Mouse (Mus musculus) lung, postnatal 4 days (tissue): ENCODE data around the gene Zfp574.
A peak's percentile ranks its signal among the peaks of the same experiment; 100 is the strongest.

Experiments used
- DNase-seq, 2 experiments: peaks; one replicate each; pipeline ENCODE4 v3.0.0; 2021

The Zfp574 gene

GRCm38 (mm10) chr7:25073924-25074323 is 1.6 kb downstream of the Zfp574 start:
- DNase-seq = no peak

DNA sequence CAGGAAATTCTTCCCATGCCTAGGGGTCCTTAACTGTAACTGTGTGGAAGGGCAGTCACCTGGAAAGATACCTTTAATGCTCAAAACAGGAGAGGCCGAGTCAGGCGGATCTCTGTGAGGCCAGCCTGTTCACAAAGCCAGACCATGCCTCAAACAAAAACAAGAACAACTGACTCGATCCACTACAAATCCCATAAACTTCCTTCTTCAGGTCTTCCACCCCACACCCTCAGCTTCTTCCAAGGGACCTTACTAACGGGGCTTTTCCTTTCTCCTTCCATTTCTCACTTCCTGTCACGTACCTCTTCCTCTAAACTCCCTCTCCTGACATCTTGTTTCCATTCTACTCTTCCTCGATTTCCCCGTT is 3.9 kb downstream of the Zfp574 start:
- no peak for DNase-seq

- DNase-seq = peak; percentile 98 to 99
Measured at GRCm38 (mm10) chr7:25076663-25077413, 4.5 kb downstream of the Zfp574 start.

GRCm38 (mm10) chr7:25077414-25077755 is 5.0 kb downstream of the Zfp574 start:
- no peak for DNase-seq

- no peak for DNase-seq
Measured at GRCm38 (mm10) chr7:25079496-25080026, 7.2 kb downstream of the Zfp574 start.

DNA sequence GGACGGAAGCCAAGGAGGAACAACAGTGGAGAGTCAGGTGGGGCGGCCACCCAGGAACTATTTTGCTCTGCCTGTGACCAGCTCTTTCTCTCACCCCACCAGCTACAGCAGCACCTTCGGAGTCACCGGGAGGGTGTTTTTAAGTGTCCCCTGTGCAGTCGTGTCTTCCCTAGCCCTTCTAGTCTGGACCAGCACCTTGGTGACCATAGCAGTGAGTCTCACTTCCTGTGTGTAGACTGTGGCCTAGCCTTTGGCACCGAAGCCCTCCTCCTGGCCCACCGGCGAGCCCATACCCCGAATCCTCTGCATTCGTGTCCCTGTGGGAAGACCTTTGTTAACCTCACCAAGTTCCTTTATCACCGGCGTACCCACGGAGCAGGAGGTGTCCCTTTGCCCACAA is 8.1 kb downstream of the Zfp574 start:
- no peak for DNase-seq

DNA sequence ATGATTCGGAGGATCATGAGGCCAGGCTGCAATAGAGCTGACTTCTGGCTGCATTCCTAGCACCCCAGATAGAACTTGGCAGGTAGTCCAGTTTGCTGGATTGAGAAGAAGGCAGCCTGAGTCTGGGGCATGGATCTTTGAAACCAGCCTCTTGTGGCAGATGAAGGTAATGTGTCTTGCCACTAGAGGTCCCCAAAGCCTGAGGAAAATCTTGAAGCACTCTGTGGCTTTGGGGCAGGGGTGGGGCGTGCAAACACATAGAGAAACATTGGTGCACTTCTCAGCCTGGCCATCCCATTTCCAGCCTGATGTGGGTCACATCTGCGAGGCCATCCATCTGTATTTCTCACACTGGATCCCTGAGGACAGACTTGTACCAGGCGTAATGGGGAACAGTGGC is 10.1 kb downstream of the Zfp574 start:
- peak in 1 of 2 experiments; percentile 63 for DNase-seq

- DNase-seq = no peak
Measured at GRCm38 (mm10) chr7:25084621-25085020, 12.3 kb downstream of the Zfp574 start.

GRCm38 (mm10) chr7:25086656-25087055 is 14.3 kb downstream of the Zfp574 start:
- DNase-seq = no peak

- no peak for DNase-seq
Measured at GRCm38 (mm10) chr7:25087256-25087912, 15.0 kb downstream of the Zfp574 start.

GRCm38 (mm10) chr7:25087972-25088371 is 15.6 kb downstream of the Zfp574 start:
- DNase-seq = no peak

- no peak for DNase-seq
Measured at GRCm38 (mm10) chr7:25088531-25088930, 16.2 kb downstream of the Zfp574 start.

GRCm38 (mm10) chr7:25088968-25089367 is 16.6 kb downstream of the Zfp574 start:
- no peak for DNase-seq

- no peak for DNase-seq
Measured at GRCm38 (mm10) chr7:25089875-25090274, 17.5 kb downstream of the Zfp574 start.

DNA sequence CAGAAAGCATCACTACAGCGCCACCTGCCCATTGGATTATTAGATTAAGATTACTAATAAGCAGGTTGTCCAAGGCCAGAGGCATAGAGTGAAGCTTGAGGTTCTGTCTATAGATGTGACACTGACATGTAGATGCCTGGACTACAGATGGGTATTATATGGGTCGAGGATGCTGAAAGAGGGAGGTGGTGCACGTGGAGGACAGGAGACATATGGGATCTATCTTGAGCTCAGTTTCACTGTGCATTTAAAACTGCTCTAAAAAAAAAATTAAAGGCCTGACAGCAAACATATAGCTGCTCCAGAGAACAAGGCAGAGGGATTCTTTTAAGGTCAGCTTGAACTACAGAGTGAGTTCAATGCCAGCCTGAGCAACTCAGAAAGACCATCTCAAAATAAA is 25.8 kb downstream of the Zfp574 start:
- no peak for DNase-seq

- DNase-seq = no peak
Measured at GRCm38 (mm10) chr7:25099581-25099980, 27.2 kb downstream of the Zfp574 start.

DNA sequence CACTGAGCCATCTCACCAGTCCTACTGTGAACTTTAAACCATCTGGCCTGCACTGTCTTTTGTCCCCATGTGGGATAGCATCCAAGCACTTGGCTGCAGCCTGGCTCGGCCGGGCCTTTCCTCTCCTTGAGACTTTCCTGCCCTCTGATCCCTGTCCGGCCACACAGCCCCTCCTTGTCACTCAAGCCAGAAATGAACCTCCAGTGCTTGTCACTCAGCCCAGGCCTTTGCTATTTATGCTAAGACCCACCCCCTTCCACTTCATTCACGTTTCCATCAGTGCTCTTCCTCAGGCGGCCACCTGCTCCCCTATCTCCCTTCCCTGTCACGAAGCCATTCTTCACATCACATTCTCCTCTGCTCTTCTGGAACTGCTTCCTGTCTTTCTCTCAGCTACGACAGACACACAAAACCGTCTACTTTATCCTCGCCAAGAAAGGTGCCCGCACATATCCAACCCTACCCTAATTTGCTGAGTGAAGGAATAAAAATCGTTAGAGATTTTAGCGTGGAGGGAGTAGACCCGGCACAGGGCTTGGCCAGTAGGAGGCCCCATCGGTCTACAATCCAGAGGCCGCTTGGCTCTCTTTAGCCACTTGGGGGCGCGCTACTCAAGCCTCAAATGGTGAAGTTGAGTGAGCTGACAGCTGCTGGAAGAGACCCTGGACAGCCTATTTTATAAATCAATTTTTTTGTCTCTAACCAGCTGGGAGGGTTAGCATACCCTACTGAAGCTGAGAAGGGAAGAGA is 33.2 kb downstream of the Zfp574 start:
- DNase-seq = peak; percentile 67 to 88

DNA sequence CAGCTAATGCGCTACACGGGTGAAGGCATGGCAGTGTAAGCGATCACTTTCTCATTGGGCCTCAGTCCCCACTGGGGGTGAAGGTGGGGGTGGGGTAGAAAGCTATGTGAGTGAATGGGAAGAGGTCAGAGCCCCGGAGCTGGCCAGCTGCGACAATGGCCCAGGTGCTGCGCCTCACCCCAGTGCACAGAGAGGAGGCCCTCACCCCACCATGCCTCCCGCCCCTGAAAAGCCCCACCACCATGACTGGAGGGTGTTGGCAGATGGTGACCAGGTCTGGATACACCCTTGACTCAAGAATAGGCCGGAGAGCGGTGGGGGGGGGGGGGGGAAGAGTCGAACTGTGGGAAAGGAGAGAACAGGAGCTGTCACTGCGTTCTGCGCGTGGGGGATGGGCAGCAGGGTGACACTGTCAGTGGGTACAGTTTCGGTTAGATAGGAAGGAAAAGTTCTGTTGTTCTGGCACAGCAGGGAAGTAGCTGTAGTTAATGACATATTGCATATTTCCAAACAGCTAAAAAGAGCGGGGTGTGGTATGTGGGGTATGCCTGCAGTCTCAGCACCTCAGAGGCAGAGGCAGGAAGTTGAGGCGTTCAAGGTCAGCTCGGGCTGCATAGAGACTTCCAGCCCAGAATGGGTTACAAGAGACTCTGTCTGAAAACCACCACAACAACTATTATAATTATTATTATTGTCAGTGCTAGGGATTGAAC is 34.6 kb downstream of the Zfp574 start:
- DNase-seq = no peak

DNA sequence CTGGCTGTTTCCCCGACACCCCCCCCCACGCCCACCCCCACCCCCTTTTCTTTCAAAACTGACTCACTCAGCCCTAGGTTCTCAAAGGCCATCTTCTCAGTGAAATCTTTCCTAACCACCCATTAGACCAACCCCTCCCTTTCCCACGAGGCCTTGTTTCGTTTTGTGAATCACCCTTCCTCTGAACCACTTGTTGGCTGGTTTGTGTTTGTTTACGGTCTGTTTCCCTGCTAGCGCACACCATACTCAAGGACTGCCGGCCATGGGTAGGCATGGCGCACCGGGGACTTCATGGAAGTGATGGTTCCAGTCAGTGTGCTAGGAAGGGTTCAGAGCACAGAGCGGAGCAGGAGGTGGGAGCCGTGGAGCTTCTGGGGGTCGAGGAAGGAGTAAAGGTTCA is 37.0 kb downstream of the Zfp574 start:
- no peak for DNase-seq

- no peak for DNase-seq
Measured at GRCm38 (mm10) chr7:25110336-25110735, 38.0 kb downstream of the Zfp574 start.

- no peak for DNase-seq
Measured at GRCm38 (mm10) chr7:25112178-25112955, 40.0 kb downstream of the Zfp574 start.

DNA sequence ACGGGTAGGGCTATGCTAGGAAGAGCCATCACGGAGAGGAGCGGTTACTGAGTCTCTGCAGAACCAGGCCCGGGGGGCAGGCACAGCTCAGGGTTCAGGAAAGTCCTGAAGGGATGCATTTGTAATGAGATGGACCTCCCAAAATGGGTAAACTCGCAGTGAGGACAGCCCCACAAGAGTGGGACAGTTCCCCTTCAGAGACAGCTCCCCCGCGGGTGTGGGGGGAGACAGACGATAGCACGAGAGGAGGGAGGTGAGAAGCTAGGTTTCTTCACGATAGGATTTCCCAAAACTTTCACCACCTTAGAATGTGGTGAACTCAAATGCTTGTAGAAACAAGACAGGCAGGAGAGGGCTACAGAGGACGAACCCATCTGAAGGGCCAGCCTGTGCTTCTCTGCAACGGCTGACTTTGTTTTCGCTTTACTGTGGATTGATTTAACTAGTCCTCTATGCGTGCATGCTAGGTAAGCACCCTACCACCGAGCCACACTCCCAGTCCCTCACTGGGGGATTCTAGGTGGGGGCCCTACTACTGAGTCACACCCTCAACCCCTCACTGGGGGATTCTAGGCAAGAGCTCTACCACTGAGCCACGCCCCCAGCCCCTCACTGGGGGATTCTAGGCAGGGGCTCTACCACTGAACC is 40.7 kb downstream of the Zfp574 start:
- no peak for DNase-seq
